Mouse (Mus musculus) hindbrain, embryonic 15.5 days (tissue): ENCODE measurements around the gene Stra6. TPM values are rescaled to one million over a fixed set of nuclear protein-coding genes. Genes with fewer than 3 reads are reported as not detected.

Experiments
- ATAC-seq: fragments of 200-750 bp; cut with Nextera tagmentation; 2 replicates; pipeline ENCODE4 v1.8.0; 2017; ENCODE audit warnings: low read depth, moderate number of reproducible peaks, moderate TSS enrichment; ENCODE audit not compliant: low FRiP score
- H3K27ac ChIP-seq: fragments of 300-500 bp; sonication (generic); replicated peaks from 2 replicates; pipeline ENCODE4 v1.5.1; 2015; ENCODE audit warnings: mild to moderate bottlenecking, inconsistent platforms
- H3K27me3 ChIP-seq: fragments of 300-500 bp; sonication (generic); 2 replicates; pipeline ENCODE4 v1.6.1; 2015; ENCODE audit warnings: control low read depth, inconsistent platforms
- H3K36me3 ChIP-seq: fragments of 300-500 bp; sonication (generic); 2 replicates; pipeline ENCODE4 v1.6.1; 2015; ENCODE audit warnings: control low read depth, inconsistent platforms
- H3K4me1 ChIP-seq: fragments of 300-500 bp; sonication (generic); replicated peaks from 2 replicates; pipeline ENCODE4 v1.6.1; 2015; ENCODE audit warnings: control low read depth, inconsistent platforms
- H3K4me2 ChIP-seq: fragments of 300-500 bp; sonication (generic); 2 replicates; pipeline ENCODE4 v1.6.1; 2015; ENCODE audit warnings: moderate library complexity, mild to moderate bottlenecking, inconsistent platforms
- H3K4me3 ChIP-seq: fragments of 300-500 bp; sonication (generic); 2 replicates; pipeline ENCODE4 v1.5.1; 2015; ENCODE audit warnings: mild to moderate bottlenecking, inconsistent platforms
- H3K9ac ChIP-seq: fragments of 300-500 bp; sonication (generic); 2 replicates; pipeline ENCODE4 v1.6.1; 2015; ENCODE audit warnings: inconsistent platforms
- H3K9me3 ChIP-seq: fragments of 300-500 bp; sonication (generic); 2 replicates; pipeline ENCODE4 v1.6.1; 2016; ENCODE audit warnings: control low read depth, inconsistent platforms
- WGBS: fragments of 180-500 bp; shearing (Covaris S2); methylation state at CpG from one replicate; pipeline ENCODE4 v1.1.7; 2015; 5-methylcytosine and 5-hydroxymethylcytosine counted together
- polyA plus RNA-seq: library from polyadenylated mRNA; unstranded; fragments of >200 nt; fragmentation: Nextera tagmentation; extraction: Ambion mirVana; gene quantifications from 2 replicates; pipeline ENCODE4 v1.2.1, GENCODE M21; 2015

Gene Stra6
- polyA plus RNA-seq, 1 experiment from 2014 or later: 17.5 TPM

- Histone ChIP-seq H3K36me3 (no peaks in the 10 kb centered on the region), H3K9ac (no peak overlapping the region), H3K27ac (no peak overlapping the region), H3K9me3 (no peaks in the 10 kb centered on the region), H3K4me2 (no peak overlapping the region), H3K27me3 (no peaks in the 10 kb centered on the region), H3K4me3 (no peak overlapping the region), H3K4me1 (peaks cover 44% of the 10 kb centered on the region)
- ATAC-seq: 0 out of 2 replicates have a peak, but pooled peaks have one; percentile 13
- 14% methylated on average over 3 of the region's 3 CpGs for WGBS
These were observed 10.5 kb upstream of the Stra6 start for GRCm38 (mm10) chr9:58053102-58053501.

- Histone ChIP-seq H3K27ac (no peak overlapping the region), H3K4me1 (peaks cover 40% of the 10 kb centered on the region), H3K4me2 (no peak overlapping the region), H3K4me3 (no peak overlapping the region), H3K9me3 (no peaks in the 10 kb centered on the region), H3K9ac (no peak overlapping the region), H3K36me3 (no peaks in the 10 kb centered on the region), H3K27me3 (no peaks in the 10 kb centered on the region)
- no peak for ATAC-seq
- WGBS: 49% methylated on average over 3 of the region's 3 CpGs
These were observed 10.0 kb upstream of the Stra6 start for GRCm38 (mm10) chr9:58053544-58053943.

- Histone ChIP-seq H3K4me3 (no peak overlapping the region), H3K9me3 (no peaks in the 10 kb centered on the region), H3K4me1 (peaks cover 35% of the 10 kb centered on the region), H3K27me3 (no peaks in the 10 kb centered on the region), H3K27ac (no peak overlapping the region), H3K4me2 (no peak overlapping the region), H3K36me3 (no peaks in the 10 kb centered on the region), H3K9ac (no peak overlapping the region)
- ATAC-seq: no peak
- 93% methylated on average over 1 of the region's 1 CpGs for WGBS
These were observed 9.6 kb upstream of the Stra6 start for GRCm38 (mm10) chr9:58054032-58054431.

- Histone ChIP-seq H3K4me3 (no peak overlapping the region), H3K4me1 (peaks cover 37% of the 10 kb centered on the region), H3K4me2 (no peak overlapping the region), H3K9ac (no peak overlapping the region), H3K27me3 (no peaks in the 10 kb centered on the region), H3K27ac (no peak overlapping the region), H3K9me3 (no peaks in the 10 kb centered on the region), H3K36me3 (no peaks in the 10 kb centered on the region)
- WGBS: 56% methylated on average over 5 of the region's 5 CpGs
- no peak for ATAC-seq
These were observed 7.9 kb upstream of the Stra6 start for GRCm38 (mm10) chr9:58055666-58056065.

GRCm38 (mm10) chr9:58059920-58060319, 3.7 kb upstream of the Stra6 start:
- H3K27me3 ChIP-seq: no peaks in the 10 kb centered on the region
- H3K9me3 ChIP-seq: no peaks in the 10 kb centered on the region
- H3K4me1 ChIP-seq: peaks cover 51% of the 10 kb centered on the region
- ATAC-seq: no peak
- no peaks in the 10 kb centered on the region for H3K36me3 ChIP-seq
- no peak overlapping the region for H3K27ac ChIP-seq
- H3K9ac ChIP-seq: no peak overlapping the region
- no peak overlapping the region for H3K4me3 ChIP-seq
- WGBS: 48% methylated on average over 1 of the region's 1 CpGs
- H3K4me2 ChIP-seq: no peak overlapping the region

GRCm38 (mm10) chr9:58060677-58061667, 2.6 kb upstream of the Stra6 start:
- Histone ChIP-seq H3K9me3 (no peaks in the 10 kb centered on the region), H3K27ac (peak overlapping the region; percentile 66), H3K27me3 (no peaks in the 10 kb centered on the region), H3K9ac (no peak overlapping the region), H3K4me2 (peak overlapping the region; percentile 7; the same call in 1 of the 2 replicates), H3K36me3 (no peaks in the 10 kb centered on the region), H3K4me1 (peaks cover 50% of the 10 kb centered on the region), H3K4me3 (no peak overlapping the region)
- 9% methylated on average over 23 of the region's 23 CpGs for WGBS
- peak; percentile 60 for ATAC-seq

- Histone ChIP-seq H3K9ac (no peak overlapping the region), H3K4me2 (no peak overlapping the region), H3K27ac (peak overlapping the region; percentile 65), H3K4me3 (no peak overlapping the region), H3K36me3 (no peaks in the 10 kb centered on the region), H3K27me3 (no peaks in the 10 kb centered on the region), H3K9me3 (no peaks in the 10 kb centered on the region), H3K4me1 (peaks cover 57% of the 10 kb centered on the region)
- no peak for ATAC-seq
- 16% methylated on average over 6 of the region's 6 CpGs for WGBS
These were observed 1.9 kb downstream of the Stra6 start for GRCm38 (mm10) chr9:58065532-58065931.

GRCm38 (mm10) chr9:58065977-58066730, 2.6 kb downstream of the Stra6 start:
- H3K9me3 ChIP-seq: no peaks in the 10 kb centered on the region
- no peak for ATAC-seq
- 84% methylated on average over 6 of the region's 6 CpGs for whole genome bisulfite sequencing
- H3K4me3 ChIP-seq: no peak overlapping the region
- H3K4me1 ChIP-seq: peaks cover 51% of the 10 kb centered on the region
- no peaks in the 10 kb centered on the region for H3K27me3 ChIP-seq
- peak overlapping the region; percentile 65 for H3K27ac ChIP-seq
- H3K36me3 ChIP-seq: no peaks in the 10 kb centered on the region
- H3K4me2 ChIP-seq: no peak overlapping the region
- no peak overlapping the region for H3K9ac ChIP-seq

- no peak for ATAC-seq
- no peak overlapping the region for H3K9ac ChIP-seq
- H3K4me1 ChIP-seq: peaks cover 47% of the 10 kb centered on the region
- no peak overlapping the region; the same call in 1 of the 2 replicates for H3K27ac ChIP-seq
- no peak overlapping the region for H3K4me2 ChIP-seq
- no peaks in the 10 kb centered on the region for H3K36me3 ChIP-seq
- H3K9me3 ChIP-seq: no peaks in the 10 kb centered on the region
- H3K27me3 ChIP-seq: no peaks in the 10 kb centered on the region
- WGBS: 74% methylated on average over 6 of the region's 6 CpGs
- no peak overlapping the region for H3K4me3 ChIP-seq
These were observed 3.1 kb downstream of the Stra6 start for GRCm38 (mm10) chr9:58066731-58067095.

- WGBS: 85% methylated on average over 3 of the region's 3 CpGs
- H3K36me3 ChIP-seq: no peaks in the 10 kb centered on the region
- H3K4me3 ChIP-seq: no peak overlapping the region
- H3K27me3 ChIP-seq: no peaks in the 10 kb centered on the region
- no peak overlapping the region for H3K4me2 ChIP-seq
- H3K27ac ChIP-seq: no peak overlapping the region
- peaks cover 42% of the 10 kb centered on the region for H3K4me1 ChIP-seq
- no peak for ATAC-seq
- no peaks in the 10 kb centered on the region for H3K9me3 ChIP-seq
- no peak overlapping the region for H3K9ac ChIP-seq
These were observed 4.0 kb downstream of the Stra6 start for GRCm38 (mm10) chr9:58067546-58067945.

- Histone ChIP-seq H3K4me1 (0 out of 2 replicates have a peak, but pooled peaks cover 3% of the 10 kb centered on the region), H3K27me3 (no peaks in the 10 kb centered on the region), H3K27ac (no peak overlapping the region), H3K36me3 (no peaks in the 10 kb centered on the region), H3K9me3 (no peaks in the 10 kb centered on the region), H3K9ac (no peak overlapping the region), H3K4me2 (no peak overlapping the region), H3K4me3 (no peak overlapping the region)
- 42% methylated on average over 3 of the region's 3 CpGs for WGBS
- ATAC-seq: no peak
These were observed 11.0 kb downstream of the Stra6 start for GRCm38 (mm10) chr9:58074561-58074960.

GRCm38 (mm10) chr9:58084586-58084985, 21.0 kb downstream of the Stra6 start:
- no peak overlapping the region for H3K4me3 ChIP-seq
- H3K4me2 ChIP-seq: no peak overlapping the region; the same call in 1 of the 2 replicates
- 13% methylated on average over 8 of the region's 8 CpGs for WGBS
- H3K27me3 ChIP-seq: peaks cover 2% of the 10 kb centered on the region; the same call in 1 of the 2 replicates
- no peaks in the 10 kb centered on the region for H3K36me3 ChIP-seq
- no peak overlapping the region for H3K9ac ChIP-seq
- peak; percentile 13; the same call in 1 of the 2 replicates for ATAC-seq
- H3K27ac ChIP-seq: peak overlapping the region; percentile 20; the same call in 1 of the 2 replicates
- H3K4me1 ChIP-seq: peaks cover 37% of the 10 kb centered on the region
- H3K9me3 ChIP-seq: no peaks in the 10 kb centered on the region
